ENCODE assay signal across 13 mouse cellular contexts in genomic region chr1:182255031-182255430, GRCm38 (mm10). TPM values are rescaled to one million over a fixed set of nuclear protein-coding genes. Genes with fewer than 3 reads are reported as not detected.
DNase-seq lines count a peak whose midpoint lies in the region; ATAC-seq and TF ChIP-seq lines count a peak whose summit lies in the region.
"Had no signal": no experiment of that assay in that cellular context is flagged by ENCODE, and none has a peak within 500 bp of the region (broad histone marks: within the 10 kb centered on the region; RNA-seq: fewer than 3 reads in every experiment).

No protein-coding gene starts in this region.

- no peak overlapping the region for H3K9ac ChIP-seq in limb, embryonic 13.5 days
- H3K9ac ChIP-seq in intestine, postnatal 0 days (ENCODE audit: low read depth, low read length) = no peak overlapping the region
- H3K9ac ChIP-seq: embryonic facial prominence, embryonic 15.5 days had no signal

- H3K4me1 ChIP-seq in limb, embryonic 13.5 days = 0 out of 2 replicates have a peak, but pooled peaks cover 6% of the 10 kb centered on the region
- no peaks in the 10 kb centered on the region for H3K4me1 ChIP-seq in limb, embryonic 10.5 days
- no peaks in the 10 kb centered on the region; the same call in 1 of the 2 replicates for H3K4me1 ChIP-seq in intestine, postnatal 0 days (replicated peaks; ENCODE audit: control insufficient read depth, insufficient read depth, low read length)
- H3K4me1 ChIP-seq in hindbrain, embryonic 10.5 days (replicated peaks) = no peaks in the 10 kb centered on the region
- H3K4me1 ChIP-seq: embryonic facial prominence, embryonic 15.5 days had no signal

- DNase-seq in limb, embryonic 10.5 days (ENCODE audit: low spot score) = no peak
- peak; percentile 50 for DNase-seq in thymus, postnatal 14 days
- DNase-seq in hindbrain, embryonic 10.5 days (ENCODE audit: low spot score) = no peak
- DNase-seq in kidney, adult 9 months = no peak
- DNase-seq: cerebellum, adult 18-20 months; heart, postnatal 14 days; kidney, postnatal 25 days; right cerebral cortex, postnatal 14 days had no signal

- H3K27ac ChIP-seq in limb, embryonic 13.5 days = peak overlapping the region; percentile 6; the same call in 1 of the 2 replicates
- no peak overlapping the region for H3K27ac ChIP-seq in limb, embryonic 10.5 days
- no peak overlapping the region for H3K27ac ChIP-seq in intestine, postnatal 0 days (ENCODE audit: low read depth, low read length)
- H3K27ac ChIP-seq in hindbrain, embryonic 10.5 days = no peak overlapping the region
- H3K27ac ChIP-seq: embryonic facial prominence, embryonic 15.5 days had no signal

- no peak for ATAC-seq in limb, embryonic 13.5 days (ENCODE audit: low FRiP score, low read depth)
- 0 out of 2 replicates have a peak, but pooled peaks have one; percentile 2 for ATAC-seq in intestine, postnatal 0 days
- peak; percentile 93 for ATAC-seq in neutrophil, adult 5-6 weeks (ENCODE audit: extremely low read depth, insufficient number of reproducible peaks, low FRiP score, poor library complexity, severe bottlenecking)
- ATAC-seq in erythroid progenitor cell, adult 5-6 weeks (replicated peaks; ENCODE audit: low FRiP score, poor library complexity, severe bottlenecking) = no peak

- WGBS in limb, embryonic 13.5 days = 85% methylated on average over 11 of the region's 11 CpGs
- 85% methylated on average over 11 of the region's 11 CpGs for WGBS in limb, embryonic 10.5 days
- WGBS in intestine, postnatal 0 days = 72% methylated on average over 11 of the region's 11 CpGs
- 87% methylated on average over 11 of the region's 11 CpGs for WGBS in hindbrain, embryonic 10.5 days

- H3K4me3 ChIP-seq in limb, embryonic 13.5 days = no peak overlapping the region
- no peak overlapping the region for H3K4me3 ChIP-seq in limb, embryonic 10.5 days
- no peak overlapping the region for H3K4me3 ChIP-seq in intestine, postnatal 0 days (ENCODE audit: low read depth, low read length)
- H3K4me3 ChIP-seq in hindbrain, embryonic 10.5 days = no peak overlapping the region
- H3K4me3 ChIP-seq: embryonic facial prominence, embryonic 15.5 days had no signal

- no peak overlapping the region for H3K4me2 ChIP-seq in limb, embryonic 13.5 days (replicated peaks)
- H3K4me2 ChIP-seq in intestine, postnatal 0 days (replicated peaks; ENCODE audit: low read depth) = no peak overlapping the region
- H3K4me2 ChIP-seq: embryonic facial prominence, embryonic 15.5 days had no signal

- no peak for TF ChIP-seq CTCF in intestine, postnatal 0 days (IDR thresholded peaks at IDR 0.05; ENCODE audit: low read depth)

- H3K27me3 ChIP-seq in limb, embryonic 13.5 days = no peaks in the 10 kb centered on the region
- H3K27me3 ChIP-seq in limb, embryonic 10.5 days (ENCODE audit: low read depth, poor library complexity, severe bottlenecking) = no peaks in the 10 kb centered on the region
- no peaks in the 10 kb centered on the region for H3K27me3 ChIP-seq in intestine, postnatal 0 days (replicated peaks; ENCODE audit: control insufficient read depth, insufficient read depth, low read length)
- no peaks in the 10 kb centered on the region for H3K27me3 ChIP-seq in hindbrain, embryonic 10.5 days (ENCODE audit: insufficient read depth, poor library complexity, severe bottlenecking)
- H3K27me3 ChIP-seq: embryonic facial prominence, embryonic 15.5 days had no signal

- H3K36me3 ChIP-seq in limb, embryonic 13.5 days = no peaks in the 10 kb centered on the region
- H3K36me3 ChIP-seq in limb, embryonic 10.5 days = no peaks in the 10 kb centered on the region
- H3K36me3 ChIP-seq in intestine, postnatal 0 days (ENCODE audit: control insufficient read depth, insufficient read depth) = no peaks in the 10 kb centered on the region
- H3K36me3 ChIP-seq in hindbrain, embryonic 10.5 days = no peaks in the 10 kb centered on the region
- H3K36me3 ChIP-seq: embryonic facial prominence, embryonic 15.5 days had no signal

- no peaks in the 10 kb centered on the region for H3K9me3 ChIP-seq in limb, embryonic 13.5 days
- no peaks in the 10 kb centered on the region for H3K9me3 ChIP-seq in limb, embryonic 10.5 days (replicated peaks)
- no peaks in the 10 kb centered on the region for H3K9me3 ChIP-seq in intestine, postnatal 0 days (ENCODE audit: control insufficient read depth)
- 0 out of 2 replicates have a peak, but pooled peaks cover 3% of the 10 kb centered on the region for H3K9me3 ChIP-seq in hindbrain, embryonic 10.5 days
- H3K9me3 ChIP-seq: embryonic facial prominence, embryonic 15.5 days had no signal

RNA-seq across cellular contexts. Expression of gene Degs1, which starts 27.6 kb away (rescaled TPM):
- 111 TPM in 2 replicates for polyA plus RNA-seq in limb, embryonic 13.5 days (2015; fragmentation: Nextera tagmentation; extraction: Ambion mirVana)
- polyA plus RNA-seq in limb, embryonic 10.5 days (2016; fragmentation: Nextera tagmentation; extraction: Ambion mirVana) = 65.1 and 65.5 TPM in 2 replicates
- 96.7 and 98.2 TPM in 2 replicates for polyA plus RNA-seq in intestine, postnatal 0 days (2015; fragmentation: Nextera tagmentation; extraction: Ambion mirVana)
- 54.7 and 55.2 TPM in 2 replicates for total RNA-seq in neutrophil, adult 5-6 weeks (2017)
- 70.3 and 79.2 TPM in 2 replicates for total RNA-seq in erythroid progenitor cell, adult 5-6 weeks (2015; ENCODE audit: low replicate concordance)
- total RNA-seq in erythroid progenitor cell, adult 5-6 weeks (2017; ENCODE audit: low replicate concordance) = 31.8 and 33.1 TPM in 2 replicates
- 67.7 and 76.4 TPM in 2 replicates for polyA plus RNA-seq in hindbrain, embryonic 10.5 days (2016; fragmentation: Nextera tagmentation; extraction: Ambion mirVana)

Comparison
In these comparisons a context has a peak if more than half of its experiments do, and no peak if none do; other contexts are left out.
1. ATAC-seq: peak in intestine, postnatal 0 days (single experiment) and neutrophil, adult 5-6 weeks (single experiment); none in limb, embryonic 13.5 days (single experiment) and erythroid progenitor cell, adult 5-6 weeks (single experiment).